Mouse (Mus musculus): Measurements from ENCODE around the gene Zic2.

GRCm38 (mm10) chr14:122489041-122489440 is 13.8 kb downstream of the Zic2 start:
- no peak for TF ChIP-seq POLR2A (IDR thresholded peaks at IDR 0.05; ENCODE audit: borderline replicate concordance, low read depth, low read length)
- TF ChIP-seq CTCF (IDR thresholded peaks at IDR 0.05; ENCODE audit: low read depth, low read length), result no peak
